Comparison of ENCODE assay signal across 15 mouse cellular contexts in the genomic region with DNA sequence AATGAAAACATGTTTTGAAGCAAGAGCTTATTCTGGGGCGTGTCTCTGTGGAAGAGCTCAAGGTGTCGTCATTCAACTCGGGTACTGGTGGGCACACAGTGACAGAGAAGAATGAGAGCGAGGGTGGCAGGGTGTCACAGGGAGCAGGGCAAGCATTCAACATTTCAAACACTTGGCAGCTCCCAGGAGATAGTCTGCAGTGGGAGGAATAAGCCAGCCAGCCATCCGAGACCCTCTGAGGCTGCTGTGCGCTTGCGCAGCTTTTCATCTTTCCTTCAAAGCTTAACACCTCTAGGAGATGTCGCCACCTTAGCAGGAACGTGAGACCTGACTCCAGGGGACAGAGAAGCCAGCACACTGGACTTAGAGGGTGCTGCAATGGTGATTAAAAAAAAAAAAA.
A peak's percentile ranks its signal among the peaks of the same experiment; 100 is the strongest.
DNase-seq lines count a peak whose midpoint lies in the region; ATAC-seq lines count a peak whose summit lies in the region.
"Had no signal": no experiment of that assay in that cellular context is flagged by ENCODE, and none has a peak within 500 bp of the region (broad histone marks: within the 10 kb centered on the region; RNA-seq: fewer than 3 reads in every experiment).

No protein-coding gene starts in this region.

- 16% methylated on average over 9 of the region's 9 CpGs for WGBS in heart, embryonic 12.5 days
- WGBS in kidney, embryonic 14.5 days: 10% methylated on average over 9 of the region's 9 CpGs

- H3K9me3 ChIP-seq in heart, embryonic 12.5 days (replicated peaks): no peaks in the 10 kb centered on the region
- H3K9me3 ChIP-seq in kidney, embryonic 14.5 days (ENCODE audit: control insufficient read depth, low read length): no peaks in the 10 kb centered on the region
- H3K9me3 ChIP-seq: liver, embryonic 12.5 days; neural tube, embryonic 13.5 days had no signal

- H3K9ac ChIP-seq in heart, embryonic 12.5 days: no peak overlapping the region; the same call in 1 of the 2 replicates
- H3K9ac ChIP-seq in kidney, embryonic 14.5 days (ENCODE audit: low read depth, low read length): no peak overlapping the region
- H3K9ac ChIP-seq: liver, embryonic 12.5 days; neural tube, embryonic 13.5 days had no signal

- no peaks in the 10 kb centered on the region for H3K36me3 ChIP-seq in heart, embryonic 12.5 days
- H3K36me3 ChIP-seq in kidney, embryonic 14.5 days (ENCODE audit: control insufficient read depth, insufficient read depth, low read length): no peaks in the 10 kb centered on the region
- H3K36me3 ChIP-seq: liver, embryonic 12.5 days; neural tube, embryonic 13.5 days had no signal

- H3K4me1 ChIP-seq in heart, embryonic 12.5 days (replicated peaks): peaks cover 29% of the 10 kb centered on the region
- H3K4me1 ChIP-seq in kidney, embryonic 14.5 days (ENCODE audit: control insufficient read depth, insufficient read depth, low read length): 0 out of 2 replicates have a peak, but pooled peaks cover 8% of the 10 kb centered on the region
- H3K4me1 ChIP-seq: liver, embryonic 12.5 days had no signal

- peaks cover 35% of the 10 kb centered on the region for H3K27me3 ChIP-seq in heart, embryonic 12.5 days (replicated peaks)
- no peaks in the 10 kb centered on the region; the same call in 1 of the 2 replicates for H3K27me3 ChIP-seq in kidney, embryonic 14.5 days (ENCODE audit: control insufficient read depth, insufficient read depth, low read length)

- no peak for ATAC-seq in heart, embryonic 12.5 days (ENCODE audit: insufficient number of reproducible peaks, low FRiP score)
- ATAC-seq in kidney, embryonic 14.5 days (ENCODE audit: low FRiP score, low TSS enrichment): no peak
- ATAC-seq in megakaryocyte-erythroid progenitor cell, adult 5-6 weeks (replicated peaks; ENCODE audit: low FRiP score, low TSS enrichment, poor library complexity, severe bottlenecking): no peak
- ATAC-seq: liver, embryonic 12.5 days had no signal

- no peak overlapping the region for H3K27ac ChIP-seq in heart, embryonic 12.5 days (ENCODE audit: poor library complexity, severe bottlenecking)
- no peak overlapping the region for H3K27ac ChIP-seq in kidney, embryonic 14.5 days (ENCODE audit: low read depth, low read length)
- H3K27ac ChIP-seq: liver, embryonic 12.5 days; neural tube, embryonic 13.5 days had no signal

- peak overlapping the region; percentile 53 for H3K4me2 ChIP-seq in heart, embryonic 12.5 days
- peak overlapping the region; percentile 26 for H3K4me2 ChIP-seq in kidney, embryonic 14.5 days (replicated peaks; ENCODE audit: low read depth, low read length)
- H3K4me2 ChIP-seq: liver, embryonic 12.5 days; neural tube, embryonic 13.5 days had no signal

- peak overlapping the region; percentile 10; the same call in 1 of the 2 replicates for H3K4me3 ChIP-seq in heart, embryonic 12.5 days
- H3K4me3 ChIP-seq in kidney, embryonic 14.5 days (ENCODE audit: low read length): no peak overlapping the region
- H3K4me3 ChIP-seq: erythroblast, embryonic 14.5 days; liver, embryonic 12.5 days; neural tube, embryonic 13.5 days had no signal

- DNase-seq in heart, adult 11 months: no peak
- no peak for DNase-seq in kidney, adult 11 months
- peak; percentile 10 for DNase-seq in right cerebral cortex, adult 18-20 months
- DNase-seq in right cerebral cortex, postnatal 25 days: no peak
- DNase-seq: adrenal gland, adult 2 months; B cell, adult 2 months; cerebellum, adult 9-10 months; gastrocnemius, postnatal 14 days; thymus, postnatal 36 days had no signal
